Mouse (Mus musculus): ENCODE measurements at regions not wholly inside any gene's neighbourhood (a gene's known extent, or its start where the extent isn't known, plus 50 kb on each side); places are given as distances from the start of the nearest gene placed in this dataset.

- ATAC-seq (ENCODE audit: low TSS enrichment), result no peak
Observed at GRCm38 (mm10) chr5:53329591-53329990, 62.7 kb downstream of the Smim20 start.

DNA sequence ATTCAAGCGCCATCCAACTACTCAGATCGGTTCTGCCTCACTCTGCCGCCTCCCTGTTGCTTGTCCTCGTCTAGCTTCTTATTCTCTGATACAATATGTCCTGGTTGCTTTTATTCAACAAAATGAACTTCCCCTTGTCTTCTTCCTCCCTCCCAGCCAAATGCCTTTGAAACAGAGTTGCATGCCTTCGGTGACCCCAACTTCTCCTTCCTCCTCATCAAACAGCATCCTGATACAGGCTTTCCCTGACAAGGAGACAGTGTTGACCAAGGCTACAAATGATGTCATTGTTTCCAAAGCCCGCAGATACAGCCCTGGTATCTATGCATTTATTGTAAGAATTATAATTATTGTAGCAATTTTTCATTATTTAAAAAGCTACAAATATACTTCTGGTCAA lies 69.8 kb downstream of the Smim20 start:
- ATAC-seq (ENCODE audit: low TSS enrichment), result no peak

GRCm38 (mm10) chr5:53337816-53338215 lies 70.9 kb downstream of the Smim20 start:
- no peak for ATAC-seq (ENCODE audit: low TSS enrichment)

GRCm38 (mm10) chr5:53345164-53345563 lies 78.3 kb downstream of the Smim20 start:
- ATAC-seq (ENCODE audit: low TSS enrichment), result no peak

DNA sequence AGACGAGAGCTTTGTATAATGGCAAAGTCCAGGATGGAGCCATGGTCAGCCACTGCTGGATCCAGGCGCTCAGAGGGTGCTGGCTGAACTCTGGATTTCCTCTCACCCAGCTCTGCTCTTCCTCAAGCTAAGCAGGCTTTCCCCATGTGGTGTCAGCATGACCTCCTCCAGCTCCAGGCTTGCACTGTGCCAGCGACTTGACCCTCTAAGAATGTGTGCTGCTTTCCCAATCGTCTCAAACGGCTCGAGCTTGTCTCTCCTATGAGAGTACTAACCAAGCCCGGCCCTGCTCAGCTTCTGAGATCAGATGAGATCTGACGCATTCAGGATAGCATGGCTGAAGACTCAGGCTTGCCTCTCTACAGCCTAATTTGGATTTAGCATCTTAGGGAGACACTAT lies 79.1 kb downstream of the Smim20 start:
- ATAC-seq (ENCODE audit: low TSS enrichment), result no peak

GRCm38 (mm10) chr5:53346756-53347155 lies 79.9 kb downstream of the Smim20 start:
- no peak for ATAC-seq (ENCODE audit: low TSS enrichment)

DNA sequence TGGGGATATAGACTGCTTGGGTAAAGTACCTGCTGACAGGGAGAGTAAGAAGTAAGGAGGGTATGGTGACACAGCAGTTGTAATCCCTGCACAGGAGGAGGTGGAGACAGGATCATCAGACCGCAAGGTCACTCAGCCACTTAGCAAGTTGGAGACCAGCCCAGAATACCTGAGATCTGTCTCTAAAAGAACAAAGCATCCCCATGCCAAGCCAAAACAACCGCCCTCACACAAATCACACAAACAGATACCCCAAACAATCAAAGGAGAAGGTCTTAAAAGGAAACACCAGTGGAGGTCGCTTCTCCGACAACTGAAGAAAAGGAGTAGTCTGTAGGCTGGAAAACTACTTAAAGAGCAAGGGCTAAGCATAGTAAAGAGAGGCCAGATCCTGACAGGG lies 86.0 kb downstream of the Smim20 start:
- no peak for ATAC-seq (ENCODE audit: low TSS enrichment)

GRCm38 (mm10) chr5:53354296-53354695 lies 87.4 kb downstream of the Smim20 start:
- ATAC-seq (ENCODE audit: low TSS enrichment), result no peak

DNA sequence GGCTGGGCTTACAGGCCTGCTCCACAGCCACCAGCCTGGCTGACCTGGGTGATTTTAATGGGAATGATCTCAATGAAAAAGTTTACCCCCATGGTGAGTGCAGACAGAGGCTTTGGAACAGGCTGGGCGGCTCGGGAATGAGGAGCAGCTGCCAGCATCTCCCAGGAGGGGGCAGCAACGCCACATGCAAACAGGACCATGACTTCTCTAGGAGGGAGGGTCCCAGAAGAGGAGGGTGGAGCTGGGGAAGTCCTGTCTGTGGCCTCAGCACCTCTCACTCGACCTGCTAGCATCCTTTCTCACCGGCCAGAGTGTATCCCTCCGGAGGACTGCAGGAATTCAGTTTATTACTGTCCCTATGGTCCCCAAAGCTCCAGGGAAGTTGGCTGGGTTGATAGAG lies 88.2 kb downstream of the Smim20 start:
- peak; percentile 95 for ATAC-seq (ENCODE audit: low TSS enrichment)

- ATAC-seq (ENCODE audit: low TSS enrichment), result no peak
Observed at GRCm38 (mm10) chr5:53357086-53357608, 90.3 kb downstream of the Smim20 start.

DNA sequence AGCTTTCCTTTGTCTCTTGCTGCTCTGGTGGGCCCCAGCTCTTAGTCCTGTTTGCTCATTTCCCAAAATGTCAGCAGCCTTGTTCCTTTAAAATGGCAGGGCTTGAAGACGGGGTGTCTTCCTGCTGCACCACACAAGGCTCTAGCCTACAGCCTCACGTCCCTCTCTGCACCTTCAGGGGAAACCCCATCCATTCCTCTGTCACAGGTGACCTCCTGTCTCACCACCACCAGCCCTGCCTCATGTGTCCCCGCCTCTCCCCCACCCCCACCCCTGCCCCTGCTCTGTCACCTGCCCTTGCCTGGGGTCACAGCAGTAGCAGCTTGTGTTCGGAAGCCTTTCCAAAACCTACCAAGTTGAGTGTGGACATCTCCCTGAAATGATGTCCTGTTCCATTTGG lies 91.3 kb downstream of the Smim20 start:
- no peak for ATAC-seq (ENCODE audit: low TSS enrichment)

GRCm38 (mm10) chr5:53359887-53360286 lies 93.0 kb downstream of the Smim20 start:
- ATAC-seq (ENCODE audit: low TSS enrichment), result no peak

DNA sequence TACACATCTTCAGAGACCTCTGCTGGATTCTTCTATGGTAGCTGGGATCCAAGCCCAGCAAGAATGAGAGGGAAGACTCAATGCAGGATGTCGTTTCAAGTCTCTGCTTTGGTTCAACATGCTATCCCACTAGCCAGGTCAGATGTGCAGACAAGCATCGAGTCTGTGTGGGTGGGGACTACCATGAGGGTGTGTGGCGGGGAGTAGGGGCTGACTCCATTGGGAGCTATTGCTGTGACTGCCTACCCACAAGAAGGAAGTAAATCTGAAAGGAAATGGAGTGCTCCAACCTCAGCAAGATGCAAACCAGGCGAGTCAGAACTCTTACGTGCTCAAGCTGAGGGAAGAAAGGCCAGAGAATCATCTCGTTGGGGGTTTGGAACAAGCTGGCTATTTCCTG lies 94.4 kb downstream of the Smim20 start:
- no peak for ATAC-seq (ENCODE audit: low TSS enrichment)

GRCm38 (mm10) chr5:53363898-53364297 lies 97.0 kb downstream of the Smim20 start:
- peak; percentile 29 for ATAC-seq (ENCODE audit: low TSS enrichment)

DNA sequence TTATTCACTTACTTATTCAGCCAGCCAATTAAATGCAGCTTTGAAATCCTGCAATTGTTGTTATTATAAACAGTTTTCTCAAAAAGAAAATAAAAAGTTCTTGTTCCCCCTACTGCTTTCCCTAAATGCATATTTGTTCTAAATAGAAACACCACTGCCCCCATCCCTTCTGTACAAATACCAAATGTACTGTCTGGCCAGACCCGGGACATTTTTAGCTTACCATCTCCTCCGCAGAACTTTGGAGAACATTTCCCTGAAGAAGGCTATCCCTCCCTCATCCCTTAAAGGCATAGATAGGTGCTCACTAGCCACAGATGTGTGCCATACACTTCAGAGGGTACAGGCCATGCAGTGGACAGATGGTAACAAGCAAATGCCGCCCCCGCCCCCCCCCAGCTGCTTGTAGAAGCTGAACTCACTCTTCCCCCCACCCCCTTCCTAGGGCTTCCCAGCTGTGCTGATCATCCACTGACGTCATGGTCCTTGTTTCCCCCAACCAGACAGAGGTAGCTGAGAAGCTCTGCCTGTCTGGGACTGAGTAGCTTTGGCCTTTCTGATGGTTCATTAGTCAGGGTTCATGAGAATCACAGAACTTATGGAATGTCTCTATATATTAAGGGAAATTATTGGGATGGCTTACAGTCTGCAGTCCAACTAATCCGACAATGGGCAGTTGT lies 98.9 kb upstream of the Rbpj start:
- ATAC-seq (ENCODE audit: low TSS enrichment), result peak; percentile 81

DNA sequence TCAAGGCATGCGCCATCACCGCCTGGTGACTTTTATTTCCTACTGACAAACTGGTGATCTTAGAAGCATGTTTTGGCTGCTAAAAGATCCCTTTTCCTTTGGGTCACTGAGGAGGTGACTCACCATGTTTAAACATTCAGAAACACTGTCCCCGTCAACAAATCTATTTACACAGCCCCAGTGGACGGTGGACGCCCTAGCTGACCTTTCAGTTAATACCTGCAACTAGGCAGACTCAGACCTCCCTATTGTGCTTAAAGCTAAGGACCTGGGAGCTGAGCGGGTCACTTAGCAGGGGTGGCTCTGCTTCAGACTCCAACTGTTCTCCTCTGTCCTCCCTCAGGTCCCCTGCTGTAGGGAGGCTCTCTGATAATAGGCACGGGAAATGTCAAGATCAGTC lies 95.7 kb upstream of the Rbpj start:
- ATAC-seq (ENCODE audit: low TSS enrichment), result no peak

GRCm38 (mm10) chr5:53371638-53372037 lies 94.3 kb upstream of the Rbpj start:
- ATAC-seq (ENCODE audit: low TSS enrichment), result peak; percentile 89

DNA sequence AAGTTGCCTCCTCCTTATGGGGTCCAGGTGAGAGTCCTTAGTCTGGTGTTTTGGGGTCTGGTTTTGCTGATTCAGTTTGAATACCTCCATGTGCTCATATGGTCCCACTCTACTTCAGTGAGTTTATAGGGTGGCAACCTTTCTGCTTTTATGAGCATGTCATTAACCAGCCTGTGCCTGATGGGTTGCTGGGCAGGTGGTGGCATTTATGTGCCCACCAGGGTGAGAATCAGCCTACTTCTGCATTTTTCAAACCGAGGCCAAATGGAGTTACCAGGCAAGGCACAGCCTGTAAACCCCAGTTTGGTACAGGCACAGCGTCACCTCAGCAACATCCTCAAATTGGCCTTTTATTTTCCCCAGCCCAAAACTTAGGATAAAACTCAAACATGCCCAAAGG lies 92.6 kb upstream of the Rbpj start:
- ATAC-seq (ENCODE audit: low TSS enrichment), result no peak

GRCm38 (mm10) chr5:53376856-53377255 lies 89.1 kb upstream of the Rbpj start:
- no peak for ATAC-seq (ENCODE audit: low TSS enrichment)

DNA sequence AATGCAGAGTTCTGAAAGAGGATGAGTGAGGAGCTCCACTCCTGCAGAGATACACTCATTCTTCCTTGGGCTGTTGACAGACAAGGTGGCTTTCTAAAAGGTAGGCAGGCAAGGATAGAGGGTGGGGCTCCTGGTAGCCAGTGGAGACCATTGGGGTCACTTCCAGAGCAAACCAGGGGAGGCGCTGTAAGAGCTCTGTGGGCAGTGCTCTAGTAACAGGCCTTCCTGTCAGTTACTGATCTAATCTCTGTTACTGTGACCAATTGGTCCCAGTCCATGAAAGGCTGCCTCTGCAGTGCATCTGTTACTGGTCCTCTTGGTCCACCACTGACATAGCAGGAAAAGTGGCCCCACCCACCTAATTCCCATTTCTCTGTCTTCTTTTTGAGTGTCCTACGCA lies 88.3 kb upstream of the Rbpj start:
- no peak for ATAC-seq (ENCODE audit: low TSS enrichment)

DNA sequence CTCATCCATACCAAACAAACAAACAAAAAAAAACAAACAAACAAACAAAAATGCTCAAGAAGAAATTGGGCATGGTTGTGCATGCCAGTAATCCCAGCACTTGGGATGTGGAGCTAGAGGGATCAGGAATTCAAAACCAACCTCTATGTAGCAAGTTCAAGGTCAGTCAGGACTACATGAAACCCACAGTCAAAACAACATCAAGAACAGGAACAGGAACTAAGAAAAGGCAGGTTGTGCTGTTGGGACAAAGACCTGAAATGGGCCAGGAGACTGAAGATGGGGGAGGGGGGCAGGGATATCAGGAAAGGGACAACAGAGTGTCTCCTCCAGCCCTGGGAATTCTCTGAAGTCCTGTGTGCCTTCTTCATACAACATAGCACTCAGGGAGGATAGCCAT lies 87.8 kb upstream of the Rbpj start:
- no peak for ATAC-seq (ENCODE audit: low TSS enrichment)

- ATAC-seq (ENCODE audit: low TSS enrichment), result no peak
Observed at GRCm38 (mm10) chr5:53378599-53378998, 87.4 kb upstream of the Rbpj start.

- no peak for ATAC-seq (ENCODE audit: low TSS enrichment)
Observed at GRCm38 (mm10) chr5:53379612-53380011, 86.3 kb upstream of the Rbpj start.

DNA sequence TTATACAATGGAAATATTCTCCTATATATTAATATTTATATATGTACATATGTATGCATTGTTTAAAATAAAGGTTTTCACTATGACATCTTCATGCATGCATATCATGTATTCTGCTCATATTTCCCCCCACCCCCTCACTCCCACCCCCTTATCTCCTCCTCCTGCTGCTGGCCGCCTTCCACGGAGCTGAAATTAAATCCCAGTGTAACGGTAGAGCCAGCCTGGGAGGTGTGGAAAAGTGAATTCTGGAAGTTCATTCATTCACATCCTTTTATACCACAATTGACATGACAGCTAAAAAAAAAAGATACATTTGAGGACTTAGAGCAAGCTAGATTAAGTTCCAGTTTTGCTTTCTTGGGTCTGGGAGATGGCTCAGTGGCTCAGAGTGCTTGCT lies 85.7 kb upstream of the Rbpj start:
- ATAC-seq (ENCODE audit: low TSS enrichment), result peak; percentile 18
